Mouse (Mus musculus) heart, embryonic 14.5 days (tissue): ENCODE measurements around the gene Sept5. TPM values are rescaled to one million over a fixed set of nuclear protein-coding genes. Genes with fewer than 3 reads are reported as not detected.

Experiments used
- ATAC-seq: fragments of 200-750 bp; cut with Nextera tagmentation; 2 replicates; pipeline ENCODE4 v1.8.0; 2017; ENCODE audit warnings: low read depth, moderate TSS enrichment; ENCODE audit not compliant: insufficient number of reproducible peaks, insufficient read depth, low FRiP score
- H3K27ac ChIP-seq, 2 experiments: fragments of 200-500 bp in 1 of 2; fragments of 300-500 bp in 1 of 2; sonication (generic) in 1 of 2; replicated peaks in 1 of 2; 2 replicates each; pipeline ENCODE4 v1.5.1; 2012 to 2014; ENCODE audit warnings: low read depth in 2 of 2, low read length in 2 of 2, control low read depth in 1 of 2, mild to moderate bottlenecking in 1 of 2, mixed read lengths in 1 of 2; ENCODE audit not compliant: control insufficient read depth in 1 of 2, insufficient read depth in 1 of 2
- H3K27me3 ChIP-seq: fragments of 300-500 bp; sonication (generic); 2 replicates; pipeline ENCODE4 v1.6.1; 2014; ENCODE audit warnings: mild to moderate bottlenecking, low read length, control low read depth; ENCODE audit not compliant: control insufficient read depth, insufficient read depth
- H3K36me3 ChIP-seq: fragments of 300-500 bp; sonication (generic); 2 replicates; pipeline ENCODE4 v1.6.1; 2014; ENCODE audit warnings: mild to moderate bottlenecking, control low read depth, low read length, mixed read lengths; ENCODE audit not compliant: control insufficient read depth, insufficient read depth
- H3K4me1 ChIP-seq, 2 experiments: fragments of 200-500 bp in 1 of 2; fragments of 300-500 bp in 1 of 2; sonication (generic) in 1 of 2; 2 replicates each; pipeline ENCODE4 v1.6.1; 2012 to 2014; ENCODE audit warnings: low read length in 2 of 2, control low read depth in 1 of 2, mixed read lengths in 1 of 2; ENCODE audit not compliant: control insufficient read depth in 2 of 2, insufficient read depth in 2 of 2
- H3K4me2 ChIP-seq: fragments of 300-500 bp; sonication (generic); 2 replicates; pipeline ENCODE4 v1.6.1; 2014; ENCODE audit warnings: mild to moderate bottlenecking, low read length
- H3K4me3 ChIP-seq, 2 experiments: fragments of 200-500 bp in 1 of 2; fragments of 300-500 bp in 1 of 2; sonication (generic) in 1 of 2; 2 replicates each; pipeline ENCODE4 v1.5.1; 2012 to 2014; ENCODE audit warnings: low read length in 2 of 2, mild to moderate bottlenecking in 2 of 2, control low read depth in 1 of 2, low read depth in 1 of 2, moderate library complexity in 1 of 2; ENCODE audit not compliant: control insufficient read depth in 1 of 2, insufficient read depth in 1 of 2
- H3K9ac ChIP-seq: fragments of 300-500 bp; sonication (generic); 2 replicates; pipeline ENCODE4 v1.6.1; 2014; ENCODE audit warnings: mild to moderate bottlenecking, low read length
- H3K9me3 ChIP-seq: fragments of 300-500 bp; sonication (generic); 2 replicates; pipeline ENCODE4 v1.6.1; 2016; ENCODE audit warnings: low read length, control low read depth; ENCODE audit not compliant: control insufficient read depth
- WGBS: fragments of 180-500 bp; shearing (Covaris S2); extraction: QIAGEN DNeasy Blood & Tissue Kit; methylation state at CpG from one replicate; pipeline ENCODE4 v1.1.7; 2014; 5-methylcytosine and 5-hydroxymethylcytosine counted together
- polyA plus RNA-seq: library from polyadenylated mRNA; unstranded; fragments of >200 nt; fragmentation: Nextera tagmentation; extraction: Ambion mirVana; gene quantifications from 2 replicates; pipeline ENCODE4 v1.2.1, GENCODE M21; 2014

Sept5 gene
- polyA plus RNA-seq, 1 experiment from 2014 or later: 7.3 TPM

GRCm38 (mm10) chr16:18655372-18656098 is 25.8 kb upstream of the Sept5 start:
- no peak overlapping the region for H3K4me3 ChIP-seq
- H3K27me3 ChIP-seq: no peaks in the 10 kb centered on the region
- no peak overlapping the region for H3K4me2 ChIP-seq
- H3K4me1 ChIP-seq: no peaks in the 10 kb centered on the region
- 58% methylated on average over 5 of the region's 5 CpGs for WGBS
- no peaks in the 10 kb centered on the region for H3K9me3 ChIP-seq
- H3K36me3 ChIP-seq: no peaks in the 10 kb centered on the region
- H3K9ac ChIP-seq: no peak overlapping the region
- no peak for ATAC-seq
- no peak overlapping the region for H3K27ac ChIP-seq

GRCm38 (mm10) chr16:18653290-18654160 is 23.8 kb upstream of the Sept5 start:
- no peak overlapping the region for H3K9ac ChIP-seq
- 83% methylated on average over 6 of the region's 6 CpGs for WGBS
- no peak for ATAC-seq

GRCm38 (mm10) chr16:18649126-18649525 is 19.4 kb upstream of the Sept5 start:
- no peak overlapping the region for H3K4me3 ChIP-seq
- no peak overlapping the region for H3K9ac ChIP-seq
- no peaks in the 10 kb centered on the region for H3K27me3 ChIP-seq
- no peak for ATAC-seq
- no peaks in the 10 kb centered on the region for H3K36me3 ChIP-seq
- WGBS: 49% methylated on average over 3 of the region's 3 CpGs
- H3K27ac ChIP-seq: no peak overlapping the region
- H3K4me1 ChIP-seq: no peaks in the 10 kb centered on the region
- no peak overlapping the region for H3K4me2 ChIP-seq
- H3K9me3 ChIP-seq: no peaks in the 10 kb centered on the region

More at GRCm38 (mm10) chr16:18653290-18654160, 23.8 kb upstream of the Sept5 start:
- Histone ChIP-seq H3K4me2 (no peak overlapping the region), H3K4me3 (no peak overlapping the region), H3K27ac (no peak overlapping the region), H3K9me3 (no peaks in the 10 kb centered on the region), H3K4me1 (no peaks in the 10 kb centered on the region), H3K36me3 (no peaks in the 10 kb centered on the region), H3K27me3 (no peaks in the 10 kb centered on the region)

DNA sequence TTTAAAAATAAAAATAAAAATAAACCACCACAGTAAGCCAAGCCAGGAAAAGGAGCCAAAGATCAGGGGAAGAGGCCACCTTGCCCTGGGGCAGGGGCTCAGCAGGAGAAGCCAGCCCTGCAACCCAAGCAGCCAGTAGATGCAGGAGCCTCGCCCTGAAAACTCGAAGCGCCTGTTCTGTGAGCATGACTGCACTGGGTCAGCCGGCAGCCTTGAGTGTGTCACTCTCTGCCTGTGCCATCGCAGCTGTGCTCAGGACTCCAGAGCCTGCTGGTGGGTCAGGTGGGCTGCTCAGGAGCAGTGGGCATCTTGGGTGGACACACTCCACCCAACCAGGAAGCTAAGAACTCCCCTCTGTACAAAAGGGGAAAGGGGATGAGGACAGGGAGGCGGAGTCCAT is 15.6 kb upstream of the Sept5 start:
- H3K27ac ChIP-seq: no peak overlapping the region
- no peak for ATAC-seq
- no peak overlapping the region for H3K4me2 ChIP-seq

DNA sequence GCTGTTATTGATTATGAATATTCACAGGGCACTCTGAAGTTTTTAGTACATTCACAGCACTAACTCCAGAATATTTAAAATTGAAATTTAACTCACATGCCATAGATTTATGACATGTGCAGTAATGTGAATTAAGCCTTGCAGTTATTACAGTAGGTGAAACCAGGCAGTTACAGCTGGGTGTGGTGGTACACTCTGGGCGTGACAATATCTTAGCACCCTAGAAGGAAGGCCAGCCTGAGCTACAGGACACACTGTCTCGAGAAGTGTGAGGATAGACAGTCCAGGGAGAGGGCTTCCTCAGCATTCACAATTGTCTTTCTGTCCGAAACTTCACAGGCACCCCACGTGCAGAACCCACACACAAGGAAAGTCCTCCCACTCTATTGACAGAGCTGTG is 14.7 kb upstream of the Sept5 start:
- no peak for ATAC-seq
- Histone ChIP-seq H3K4me3 (no peak overlapping the region), H3K9me3 (no peaks in the 10 kb centered on the region), H3K27ac (no peak overlapping the region), H3K4me1 (peaks cover 0 to 2% of the 10 kb centered on the region in 2 experiments; a peak in 1 of 4 replicates), H3K4me2 (no peak overlapping the region), H3K36me3 (no peaks in the 10 kb centered on the region), H3K27me3 (no peaks in the 10 kb centered on the region), H3K9ac (no peak overlapping the region)
- 64% methylated on average over 4 of the region's 4 CpGs for WGBS

More for the DNA sequence above, 15.6 kb upstream of the Sept5 start:
- no peaks in the 10 kb centered on the region for H3K36me3 ChIP-seq
- 74% methylated on average over 6 of the region's 6 CpGs for WGBS
- no peaks in the 10 kb centered on the region for H3K9me3 ChIP-seq
- H3K9ac ChIP-seq: no peak overlapping the region
- H3K4me1 ChIP-seq: peaks cover 0 to 2% of the 10 kb centered on the region in 2 experiments; a peak in 1 of 4 replicates
- no peak overlapping the region for H3K4me3 ChIP-seq
- no peaks in the 10 kb centered on the region for H3K27me3 ChIP-seq

DNA sequence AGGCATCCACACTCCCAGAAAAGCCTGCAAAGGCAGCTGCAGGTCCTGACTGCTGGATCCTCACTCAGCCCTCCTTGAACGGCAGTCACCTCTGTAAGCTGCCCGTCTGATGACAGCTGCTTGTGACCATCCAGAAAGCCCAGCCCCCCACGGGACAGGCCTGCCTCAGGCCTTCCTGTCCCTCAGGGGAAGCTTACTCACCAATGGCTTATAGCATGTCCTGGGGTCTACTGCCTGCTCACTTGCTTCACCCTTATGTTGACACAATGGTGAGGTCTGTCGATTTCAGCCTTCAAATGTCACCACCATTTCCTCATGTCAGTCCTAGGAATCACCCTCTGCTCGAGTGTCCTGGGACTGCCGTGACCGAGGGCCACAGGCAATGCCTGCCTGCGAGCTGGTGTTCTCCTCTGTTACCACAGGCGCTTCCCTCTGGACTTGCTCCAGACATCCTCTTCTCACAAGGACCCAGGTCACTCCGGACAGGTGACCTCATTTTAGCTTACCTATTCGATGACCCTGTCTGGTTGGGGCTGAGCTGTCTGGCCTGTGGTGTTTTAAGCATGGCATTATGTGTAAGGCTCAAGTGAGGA is 13.7 kb upstream of the Sept5 start:
- H3K27me3 ChIP-seq: no peaks in the 10 kb centered on the region; the same call in 1 of the 2 replicates
- no peak for ATAC-seq
- H3K4me1 ChIP-seq: peaks cover 0 to 2% of the 10 kb centered on the region in 2 experiments; a peak in 1 of 4 replicates
- H3K4me2 ChIP-seq: no peak overlapping the region
- no peak overlapping the region for H3K27ac ChIP-seq
- H3K4me3 ChIP-seq: no peak overlapping the region
- H3K9me3 ChIP-seq: no peaks in the 10 kb centered on the region
- H3K36me3 ChIP-seq: no peaks in the 10 kb centered on the region
- WGBS: 56% methylated on average over 11 of the region's 11 CpGs
- no peak overlapping the region for H3K9ac ChIP-seq

DNA sequence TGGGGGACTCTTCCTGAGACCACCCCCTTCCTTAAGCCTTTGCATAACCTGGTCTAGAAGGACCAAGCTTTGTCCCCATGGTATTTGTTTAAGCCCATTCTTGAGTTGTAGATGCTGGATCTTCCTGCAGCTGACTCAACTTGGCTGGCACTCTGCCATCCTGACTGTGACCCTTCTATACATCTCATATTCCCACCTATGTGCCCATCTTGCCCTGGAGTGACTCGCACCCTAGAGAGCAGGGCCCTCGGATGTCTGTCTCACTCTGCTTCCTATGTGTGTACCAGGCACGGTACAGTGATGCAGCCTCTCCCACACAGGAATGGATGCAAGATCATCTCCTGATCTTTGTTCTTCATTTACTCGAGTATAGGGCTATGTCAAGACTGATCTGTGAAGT is 13.1 kb upstream of the Sept5 start:
- Histone ChIP-seq H3K9ac (no peak overlapping the region), H3K4me3 (no peak overlapping the region), H3K4me2 (no peak overlapping the region), H3K27ac (no peak overlapping the region), H3K36me3 (no peaks in the 10 kb centered on the region), H3K27me3 (no peaks in the 10 kb centered on the region; the same call in 1 of the 2 replicates), H3K4me1 (peaks cover 0 to 2% of the 10 kb centered on the region in 2 experiments; a peak in 1 of 4 replicates), H3K9me3 (no peaks in the 10 kb centered on the region)
- WGBS: 75% methylated on average over 4 of the region's 4 CpGs
- ATAC-seq: no peak
